Mouse (Mus musculus): ENCODE data around the gene Dnajc5.

Dnajc5 gene

DNA sequence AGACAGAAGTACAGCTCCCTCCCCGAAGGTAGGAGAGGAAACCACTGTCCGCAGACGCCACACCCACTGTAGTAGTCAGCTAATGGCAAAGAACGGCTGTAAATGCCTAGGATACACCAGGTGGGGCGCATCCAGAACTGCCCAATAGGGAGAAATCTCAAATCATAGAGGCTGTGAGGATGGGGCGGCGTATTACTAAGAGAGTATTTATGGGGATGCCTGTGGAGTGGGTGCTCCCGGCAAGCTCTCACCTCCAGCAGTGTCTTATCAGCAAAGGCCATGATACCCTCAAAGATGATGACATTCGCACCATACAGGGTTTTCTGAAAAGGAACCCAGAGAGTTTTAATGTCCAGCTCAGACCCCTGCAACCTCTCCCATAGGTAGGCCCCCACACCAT is 53.7 kb downstream of the Dnajc5 start:
- no peak for DNase-seq

DNA sequence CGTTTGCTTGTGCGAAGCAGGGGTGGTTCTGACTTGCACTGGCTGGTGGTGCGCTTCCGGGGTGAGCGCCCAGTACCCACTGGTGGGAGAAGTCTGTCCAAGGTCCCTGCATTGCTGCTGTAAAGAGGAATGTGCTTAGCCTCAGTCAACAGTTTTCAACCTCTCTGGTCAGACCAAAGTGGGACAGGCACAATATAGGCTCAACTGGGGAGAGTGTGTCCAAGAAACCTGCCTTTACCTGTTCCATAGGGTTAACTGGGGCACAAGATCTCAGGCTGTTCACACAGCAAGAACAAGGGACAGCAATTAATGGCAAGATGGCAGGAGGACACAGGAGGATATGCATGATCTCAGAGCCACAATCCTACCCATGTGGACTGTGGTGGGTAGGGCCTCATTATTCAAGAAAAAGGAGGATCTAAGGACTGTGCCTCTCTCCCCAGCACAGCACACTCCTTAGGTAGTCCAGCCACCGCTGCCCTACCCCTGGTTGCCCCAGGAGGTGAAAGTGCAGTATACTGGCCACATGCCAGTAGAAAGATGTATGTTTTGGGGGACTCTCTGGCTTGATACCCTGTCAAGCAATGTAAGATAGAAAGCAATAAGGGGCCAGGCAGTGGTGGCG is 54.7 kb downstream of the Dnajc5 start:
- DNase-seq, result no peak

DNA sequence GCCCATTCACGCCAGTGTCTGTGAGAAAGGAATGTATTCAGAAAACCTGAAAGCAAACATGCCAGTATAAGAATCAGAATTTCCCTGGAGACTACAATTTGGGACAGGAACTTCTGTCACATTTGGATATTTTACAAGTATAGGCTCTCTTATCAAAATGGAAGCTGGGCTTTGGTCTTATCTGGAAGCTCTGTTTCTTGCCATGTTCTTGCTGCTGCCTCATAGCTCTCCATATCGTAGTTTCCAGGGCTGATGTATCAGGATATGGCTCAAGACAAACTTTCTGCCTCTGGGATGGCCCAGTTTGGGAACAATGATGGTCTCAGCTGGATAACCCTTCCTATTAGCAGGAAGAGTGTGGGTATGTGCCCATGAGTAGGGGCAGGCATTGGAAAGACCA is 56.3 kb downstream of the Dnajc5 start:
- no peak for DNase-seq

DNA sequence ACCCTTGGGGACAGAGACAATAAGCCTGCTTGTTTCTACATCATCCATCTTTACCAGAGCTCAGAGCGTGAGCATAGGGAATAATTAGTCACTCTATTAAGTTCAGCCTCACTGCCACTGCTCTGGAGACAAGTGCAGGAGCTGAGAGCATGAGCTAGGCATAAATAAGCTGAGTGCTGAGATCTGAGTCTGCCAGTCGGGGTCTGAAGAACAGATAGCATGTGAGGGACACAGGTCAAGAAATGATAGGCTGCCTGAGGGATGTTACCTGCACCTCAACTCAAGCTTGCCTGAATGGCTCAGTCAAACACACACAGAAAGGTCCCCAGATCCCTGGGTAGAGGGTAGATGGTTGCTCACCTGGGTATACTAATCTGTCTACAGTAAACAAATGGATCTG is 56.8 kb downstream of the Dnajc5 start:
- DNase-seq, result no peak

DNA sequence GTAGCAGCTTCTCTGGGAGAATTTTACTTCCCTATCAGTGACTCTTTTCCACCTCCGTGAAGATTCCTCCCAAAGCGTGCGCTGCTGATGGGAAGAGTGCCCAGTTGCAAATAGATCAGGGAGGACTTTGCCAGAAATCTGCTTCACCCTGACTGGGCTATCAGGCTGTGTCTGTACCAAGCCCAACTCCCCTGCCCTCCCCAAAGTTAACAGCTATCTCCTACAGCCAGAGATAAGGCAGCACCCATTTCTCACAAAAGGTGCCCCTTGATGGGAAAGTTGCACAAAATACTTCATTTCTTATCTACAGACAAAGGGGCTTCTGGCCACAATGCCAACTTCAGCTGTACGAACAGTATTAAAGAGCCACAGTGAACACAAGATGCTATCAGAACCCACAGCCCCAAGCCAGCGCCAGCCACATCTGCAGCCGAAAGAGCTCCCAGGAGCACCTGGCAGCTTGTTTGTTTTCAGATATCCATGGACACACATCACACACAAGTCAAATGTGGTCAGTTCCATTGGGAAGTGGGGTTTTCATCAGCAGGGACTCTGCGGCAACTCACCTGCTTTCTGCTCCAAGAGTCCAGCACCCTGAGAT is 57.8 kb downstream of the Dnajc5 start:
- no peak for DNase-seq

DNA sequence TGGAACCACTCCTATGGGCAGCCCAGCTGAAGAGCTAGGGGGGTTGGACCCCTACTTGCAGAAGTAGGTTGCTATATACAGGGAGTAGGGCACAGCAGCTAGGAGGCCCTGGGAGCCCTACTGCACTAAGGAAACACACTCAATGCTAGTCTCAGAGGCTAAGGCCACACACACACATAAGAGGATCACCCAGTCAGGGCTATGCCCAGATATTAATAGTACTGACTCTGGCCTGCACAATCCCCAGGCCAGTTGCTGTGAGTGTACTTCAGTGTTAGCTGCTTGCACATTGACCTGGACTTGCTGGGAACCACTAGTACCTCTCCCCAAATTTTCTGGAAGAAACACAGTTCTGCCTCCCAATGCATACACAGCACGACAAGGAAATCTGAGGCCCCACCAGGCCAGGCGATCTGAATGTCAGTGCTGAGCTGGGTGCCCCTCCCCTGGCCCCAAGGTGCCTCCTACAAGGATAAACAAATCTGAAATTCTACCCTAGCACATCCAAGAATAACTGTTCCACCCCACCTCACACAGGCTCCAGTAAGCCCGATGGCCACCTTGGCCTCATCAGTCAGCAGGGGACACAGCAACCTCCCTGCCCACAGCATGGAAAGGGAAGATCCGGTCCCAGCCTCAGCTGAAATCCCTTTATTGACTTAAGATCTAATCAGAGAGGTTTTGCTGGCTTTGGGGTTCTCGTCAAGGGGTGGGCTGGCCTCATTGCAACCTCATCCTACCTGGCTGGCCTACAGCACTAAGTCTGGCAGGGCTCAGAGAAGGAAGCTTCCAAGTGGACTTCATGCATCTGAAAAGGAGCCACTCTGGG is 58.7 kb downstream of the Dnajc5 start:
- no peak for DNase-seq

DNA sequence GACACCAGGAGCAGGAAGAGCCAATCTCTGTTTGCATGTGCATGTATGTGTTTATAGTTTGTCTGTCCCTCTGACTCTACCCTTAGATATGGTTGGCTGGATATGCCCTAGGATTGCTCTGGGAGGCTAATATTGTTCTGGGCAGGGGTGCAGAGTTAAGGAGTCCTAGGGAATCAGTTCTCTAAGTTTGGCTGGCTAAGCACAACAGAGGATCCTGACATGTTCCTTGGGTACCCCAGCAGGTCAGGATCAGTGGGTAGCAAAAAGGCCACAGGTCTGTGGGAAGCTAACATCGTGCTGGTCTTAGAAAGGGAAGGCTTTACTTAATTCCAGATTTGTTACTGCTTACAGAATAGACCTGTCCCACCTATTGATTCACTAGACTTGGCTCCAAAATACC is 59.4 kb downstream of the Dnajc5 start:
- no peak for DNase-seq

DNA sequence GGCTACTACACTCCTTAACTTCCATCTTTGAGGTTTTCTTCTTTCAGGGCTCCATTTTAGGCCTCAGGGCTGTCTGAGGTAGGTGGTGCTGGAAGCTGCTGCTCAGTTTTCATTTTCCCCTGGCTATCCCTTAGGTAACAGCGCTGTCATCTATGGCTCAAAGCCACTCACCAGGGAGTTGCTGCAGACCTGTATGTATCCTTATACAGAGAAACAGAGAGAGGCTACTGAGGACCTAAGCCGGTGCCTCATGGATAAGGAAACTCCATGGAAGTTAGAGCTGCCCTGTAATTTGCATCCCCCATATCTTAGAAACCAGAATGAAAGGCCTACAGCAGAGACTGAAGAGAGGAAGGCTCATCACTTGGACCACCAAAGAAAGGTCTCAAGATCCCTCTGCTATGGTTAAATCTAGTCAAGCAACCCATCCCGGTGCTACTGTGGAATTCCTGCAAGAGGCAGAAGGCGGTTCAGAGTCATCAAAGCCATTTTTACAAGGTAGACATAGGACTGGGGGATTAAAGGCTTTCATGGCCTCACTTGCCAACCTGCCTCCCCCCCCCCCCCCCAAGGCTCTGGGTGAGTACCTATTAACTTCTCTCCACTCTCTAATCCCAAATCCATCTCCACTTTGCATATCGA is 60.0 kb downstream of the Dnajc5 start:
- DNase-seq, result no peak

DNA sequence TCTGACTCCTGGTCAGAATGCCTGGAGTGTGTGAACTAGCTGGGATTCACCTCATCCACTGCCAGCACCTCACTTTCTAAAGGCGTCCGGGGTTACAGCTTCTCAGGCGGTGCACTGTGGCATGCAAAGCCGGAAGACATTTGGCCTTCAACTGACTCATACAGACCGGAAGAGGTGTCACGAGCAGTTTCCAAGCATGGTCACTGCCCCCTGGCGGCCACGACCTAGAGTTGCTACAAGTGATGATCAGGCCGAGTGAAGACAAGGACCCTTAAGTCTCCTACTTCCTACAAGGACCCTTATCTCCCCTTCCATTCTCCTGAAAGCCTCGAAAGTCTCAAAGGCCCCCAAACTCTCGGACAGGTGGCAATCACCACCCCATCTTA is 60.7 kb downstream of the Dnajc5 start:
- DNase-seq, result peak; percentile 84 to 87

DNA sequence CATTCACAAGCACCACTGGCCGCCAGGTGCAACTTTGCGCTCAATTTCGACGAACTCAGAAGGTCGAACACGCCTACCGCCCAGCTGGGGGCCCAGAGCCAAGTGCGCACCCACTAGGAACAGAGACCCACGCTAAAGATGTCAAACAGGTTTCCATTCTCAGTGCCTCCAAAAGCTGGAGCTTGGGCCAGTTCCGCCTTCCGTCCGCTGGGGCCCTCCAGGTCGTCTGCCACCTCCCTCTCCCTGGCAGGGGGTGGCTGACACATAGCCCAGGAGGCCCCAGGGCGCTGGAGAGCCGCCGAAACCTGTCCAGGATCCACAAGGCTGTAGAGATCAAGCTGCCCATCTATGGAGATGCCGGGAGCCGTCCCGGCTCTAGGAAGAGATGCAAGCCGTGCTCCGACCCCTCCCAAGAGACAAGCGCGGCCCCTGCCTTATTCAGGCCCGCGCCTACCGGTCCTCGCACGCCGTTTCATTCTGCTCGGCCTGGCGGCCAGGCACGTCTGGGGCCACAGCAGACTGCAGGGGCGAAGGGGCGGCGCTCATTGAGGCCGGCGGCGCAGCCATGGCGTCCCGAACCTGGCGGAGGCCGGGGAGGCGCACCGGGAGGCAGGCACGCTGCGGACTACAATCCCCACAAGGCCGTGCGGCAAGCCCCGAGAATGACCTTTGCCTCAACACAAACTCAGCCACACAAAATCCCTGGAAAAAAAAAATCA is 61.3 kb downstream of the Dnajc5 start:
- DNase-seq, result peak; percentile 87 to 89

DNA sequence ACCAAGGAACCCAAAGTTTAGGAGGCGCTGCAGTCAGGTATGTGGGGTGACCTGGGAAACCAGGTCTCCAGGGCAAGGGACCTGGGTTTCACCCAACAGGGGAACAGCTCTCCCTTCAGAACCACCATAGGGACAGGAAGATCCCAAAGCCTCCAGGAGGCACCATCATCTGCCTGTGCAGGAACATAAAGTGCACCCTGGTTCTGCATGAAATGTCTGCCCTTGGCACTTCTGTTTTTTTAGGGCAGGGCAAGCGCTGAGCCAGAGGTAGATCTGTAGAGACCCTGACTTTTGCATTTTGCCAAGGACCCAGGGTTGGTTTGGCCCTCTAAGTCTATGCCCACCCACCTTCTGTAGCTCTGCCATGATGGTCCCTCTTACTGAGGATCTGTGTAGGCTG is 62.1 kb downstream of the Dnajc5 start:
- no peak for DNase-seq

DNA sequence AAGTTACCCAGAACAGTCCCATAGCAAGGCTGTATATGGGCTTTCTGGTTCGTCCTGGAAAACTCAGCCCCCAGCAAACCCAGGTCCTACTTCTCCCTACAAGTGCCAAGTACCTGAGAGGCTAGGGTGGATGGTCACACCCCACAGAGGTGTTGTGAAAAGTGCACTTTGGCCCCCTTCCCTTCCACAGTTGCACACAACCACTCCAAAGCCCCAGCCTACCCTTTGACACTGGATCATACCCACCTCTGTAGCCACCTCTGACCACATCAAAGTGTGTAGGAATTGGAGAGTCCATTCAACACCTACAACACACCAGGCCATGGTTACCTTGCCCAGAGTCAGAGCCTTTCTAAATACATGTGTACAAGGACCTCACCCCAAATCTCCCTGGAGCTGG is 62.7 kb downstream of the Dnajc5 start:
- DNase-seq, result no peak

DNA sequence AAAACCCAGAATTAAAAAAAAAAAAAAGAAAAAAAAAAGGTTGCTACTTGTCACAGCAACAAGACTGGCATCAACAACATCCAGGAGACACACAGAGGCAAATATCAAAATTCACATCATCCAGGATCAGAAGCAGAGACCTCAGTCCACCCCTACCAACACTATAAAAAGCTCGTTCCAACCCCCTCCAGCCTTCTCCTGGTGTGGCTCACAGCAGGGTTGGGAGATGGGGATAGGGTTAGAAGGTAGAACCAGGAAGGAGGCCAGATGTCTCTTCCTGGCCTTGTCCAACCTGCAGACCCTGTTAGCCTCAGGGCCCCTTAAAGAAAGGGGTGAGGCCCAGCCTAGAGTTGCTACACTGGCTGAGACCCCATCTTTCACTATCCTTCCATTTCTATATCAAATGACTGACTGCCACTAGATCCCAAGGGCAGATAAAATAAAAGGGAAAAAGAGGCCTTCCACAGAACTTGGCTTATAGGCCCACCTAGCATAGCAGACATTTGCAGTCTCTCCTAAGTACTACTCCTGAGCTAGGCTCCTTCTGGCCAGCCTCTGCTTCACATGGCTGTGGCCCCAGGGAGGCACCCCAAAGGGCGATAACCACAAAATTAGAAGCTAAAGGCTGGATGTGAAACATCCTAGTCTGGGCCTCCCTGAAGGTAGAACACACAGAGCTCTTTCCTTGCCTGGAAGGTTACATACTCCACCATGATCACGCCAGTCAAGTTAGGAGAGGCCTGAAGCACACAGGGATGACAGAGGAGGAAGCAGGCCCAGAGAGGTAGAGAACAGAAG is 63.4 kb downstream of the Dnajc5 start:
- no peak for DNase-seq

DNA sequence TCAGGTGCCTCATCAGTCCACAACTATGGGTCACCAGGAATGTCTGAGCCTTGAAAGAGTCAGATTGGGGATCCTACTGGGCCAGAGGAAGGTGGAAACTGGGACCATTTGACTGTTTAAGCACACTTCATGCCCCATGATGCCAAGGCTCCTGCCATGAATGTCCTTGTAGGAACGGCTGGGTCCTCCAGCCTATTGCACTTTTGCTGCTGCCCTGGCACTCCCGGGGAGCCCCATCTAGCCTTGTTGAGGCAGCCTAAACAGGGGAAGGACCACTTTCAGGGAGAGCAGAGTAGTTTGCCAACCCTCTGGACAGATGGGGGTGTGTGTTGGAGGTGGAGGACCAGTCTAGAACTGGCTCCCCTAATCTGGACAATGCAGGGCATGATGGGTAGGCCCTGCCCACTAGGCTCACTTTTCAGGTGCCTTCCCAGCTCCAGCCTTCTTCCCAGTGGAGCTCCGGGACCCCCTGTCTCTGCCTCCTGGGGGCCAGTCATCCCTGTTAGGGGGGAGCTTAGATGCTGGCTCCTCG is 64.2 kb downstream of the Dnajc5 start, which contains the start of gene Uckl1:
Uckl1 (minus strand) TSS at position 482 of the 532 bp plus-strand sequence.
- DNase-seq, result no peak

DNA sequence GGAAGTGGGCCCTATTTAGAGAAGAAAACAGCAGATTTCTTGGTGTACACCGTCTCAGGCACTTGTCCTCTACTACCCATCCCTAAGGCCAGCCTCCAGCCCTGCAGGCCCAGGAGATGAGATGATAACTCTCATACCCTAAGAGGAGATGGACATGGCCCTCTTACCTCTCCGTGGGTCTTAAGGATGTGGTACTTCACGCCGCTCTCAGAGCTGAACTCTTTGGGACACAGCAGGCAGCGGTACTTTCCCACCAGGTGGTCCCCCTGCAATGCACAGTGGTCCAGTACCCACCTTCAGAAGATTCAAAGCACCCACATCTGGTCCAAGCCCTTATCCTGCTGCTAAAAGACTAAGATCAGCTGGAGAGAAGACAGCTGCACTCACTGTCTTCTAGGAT is 65.2 kb downstream of the Dnajc5 start:
- no peak for DNase-seq

DNA sequence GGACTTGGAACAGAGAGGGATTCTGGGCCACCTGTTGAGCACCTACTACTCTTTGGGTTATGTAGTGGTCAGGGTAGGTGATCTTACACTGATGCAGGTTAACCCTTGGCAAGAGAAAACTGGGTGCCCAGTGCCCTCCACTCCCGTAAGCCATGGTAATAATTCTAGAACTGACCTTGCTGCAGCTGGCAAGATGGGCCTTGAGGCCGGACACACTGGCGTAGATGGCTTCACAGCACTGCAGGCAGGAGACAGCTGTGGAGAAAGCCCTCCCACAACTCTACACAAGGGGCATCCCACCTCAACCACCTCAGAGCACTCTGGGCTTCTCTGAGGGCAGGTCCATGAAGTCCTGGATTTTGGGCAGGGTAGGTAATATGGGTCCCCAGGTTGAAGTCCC is 65.8 kb downstream of the Dnajc5 start:
- no peak for DNase-seq

DNA sequence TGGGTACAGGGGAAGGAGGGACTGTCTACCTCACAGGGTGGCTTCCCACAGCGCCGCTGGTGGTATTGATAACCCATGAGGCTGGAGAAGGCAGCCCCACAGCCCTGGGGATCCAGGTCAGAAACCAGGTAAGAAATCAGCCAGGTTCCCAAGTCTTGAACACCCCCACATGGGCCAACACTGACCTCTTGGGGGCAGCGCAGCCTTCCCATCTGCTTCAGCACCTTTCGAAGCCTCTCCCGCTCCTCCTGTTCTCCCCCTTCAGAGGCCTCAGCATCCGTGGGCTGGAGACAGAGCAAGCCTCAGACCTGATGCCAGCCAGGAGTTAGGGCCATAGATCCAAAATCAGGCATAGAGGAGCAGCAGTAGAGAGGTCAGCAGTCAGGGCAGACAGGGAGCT is 67.5 kb downstream of the Dnajc5 start:
- DNase-seq, result no peak

DNA sequence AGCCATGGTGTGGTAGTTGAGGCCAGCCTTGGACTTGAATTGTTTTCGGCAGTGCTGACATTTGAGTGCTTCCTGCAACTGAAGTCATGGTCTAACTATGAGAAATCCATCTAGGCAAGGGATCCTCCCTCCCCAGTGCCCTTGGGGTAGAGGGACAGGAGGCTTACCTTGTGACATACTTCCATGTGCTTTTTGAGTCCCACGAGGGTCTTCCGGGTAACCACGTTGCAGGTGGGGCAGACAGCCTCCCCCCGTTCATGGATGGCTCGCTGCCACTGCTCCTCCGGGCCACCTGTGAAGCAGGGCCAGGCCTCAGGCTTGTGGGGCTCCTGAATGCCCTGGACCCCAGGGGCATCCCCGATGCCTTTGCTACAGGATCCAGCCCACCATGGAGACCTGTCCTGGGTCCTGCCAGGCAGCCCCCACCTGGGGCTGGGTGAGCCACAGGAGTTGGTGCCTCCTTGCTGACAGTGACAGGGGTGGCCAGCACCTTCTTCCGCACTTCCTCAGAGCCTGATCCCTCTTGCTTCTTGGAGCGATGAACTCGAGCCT is 68.0 kb downstream of the Dnajc5 start:
- no peak for DNase-seq

DNA sequence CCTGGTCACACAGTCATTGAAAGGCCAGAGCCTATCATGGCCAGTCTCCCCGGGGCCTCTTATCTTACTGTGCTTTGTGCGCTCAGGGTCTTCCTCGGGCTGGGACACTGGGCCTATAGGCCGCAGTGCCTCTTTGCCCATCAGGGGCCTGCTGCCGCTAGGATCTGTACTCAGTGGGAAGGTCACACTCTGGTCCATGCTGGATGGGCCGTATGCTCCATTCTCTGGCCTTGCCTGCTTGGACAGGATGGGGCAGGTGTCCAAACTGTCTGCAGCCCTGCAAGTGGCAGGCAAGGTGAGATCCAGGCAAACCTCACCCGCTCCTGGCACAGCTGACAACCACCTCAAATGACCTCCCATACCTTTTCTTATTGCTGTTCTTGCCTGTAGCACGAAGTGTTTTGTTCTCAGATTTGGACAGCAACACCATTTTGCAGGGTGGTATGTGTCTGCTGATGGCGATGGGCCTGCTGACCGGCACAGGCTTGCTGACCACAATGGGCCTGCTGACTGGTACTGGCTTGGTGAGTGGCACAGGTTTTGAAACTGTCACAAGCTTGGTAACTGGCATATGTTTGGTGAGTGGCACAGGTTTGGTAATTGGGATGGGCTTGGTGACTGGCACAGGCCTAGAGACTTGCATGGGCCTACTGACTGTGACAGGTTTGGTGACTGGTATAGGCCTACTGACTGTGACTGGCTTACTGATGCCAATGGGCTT is 68.9 kb downstream of the Dnajc5 start:
- no peak for DNase-seq

DNA sequence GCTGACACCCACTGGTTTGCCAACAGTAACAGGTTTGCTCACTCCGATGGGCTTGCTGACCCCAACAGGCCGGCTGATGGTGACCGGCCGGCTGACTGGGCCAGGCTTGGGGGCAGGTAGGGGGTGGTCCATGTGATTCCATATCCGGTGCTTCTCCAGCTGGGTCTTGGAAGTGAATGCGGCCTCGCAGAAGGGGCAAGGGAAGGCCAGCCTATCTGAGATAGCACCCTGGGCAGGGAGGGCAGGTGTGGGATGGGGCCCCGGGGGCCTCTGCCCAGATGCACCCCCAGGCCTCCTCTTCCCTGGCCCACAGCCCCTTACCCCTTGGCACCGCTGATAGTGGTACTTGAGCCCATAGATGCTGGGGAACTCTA is 69.4 kb downstream of the Dnajc5 start:
- no peak for DNase-seq

DNA sequence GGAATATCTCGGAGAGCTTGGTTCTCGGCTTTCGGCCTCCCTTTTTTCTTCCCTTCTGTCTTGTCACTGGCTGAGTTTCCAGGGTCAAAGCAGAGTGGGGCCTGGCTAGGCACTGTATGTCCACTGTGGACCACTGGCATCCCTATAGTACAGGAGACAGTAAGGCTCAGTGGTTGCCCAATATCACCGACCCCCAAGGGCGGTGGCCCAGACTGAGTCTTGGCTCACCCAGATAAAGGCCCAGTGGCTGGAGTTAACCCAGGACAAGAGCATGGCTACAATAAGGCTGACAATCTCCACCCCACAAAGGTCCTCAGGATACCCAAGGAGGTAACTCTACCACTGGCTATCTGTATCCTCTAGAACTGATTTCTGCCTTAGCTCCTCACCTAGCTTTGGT is 70.2 kb downstream of the Dnajc5 start:
- DNase-seq, result no peak
